Mouse (Mus musculus) MEL (cell line): Measurements from ENCODE around the gene Fam83d. TPM values are rescaled to one million over a fixed set of nuclear protein-coding genes. Genes with fewer than 3 reads are reported as not detected.

Source experiments
- DNase-seq: peaks from one replicate; pipeline ENCODE4 v3.0.0; 2011; ENCODE audit warnings: low read depth, low spot score
- H3K27ac ChIP-seq: 2 replicates; pipeline ENCODE4 v1.5.1; 2012; ENCODE audit warnings: low read depth, mild to moderate bottlenecking, control low read depth, low read length, moderate library complexity; ENCODE audit not compliant: control insufficient read depth
- H3K27me3 ChIP-seq, 2 experiments: fragments of 150-350 bp in 1 of 2; sonication (generic) in 1 of 2; 2 replicates each; pipeline ENCODE4 v1.6.1; 2012; ENCODE audit warnings: low read length in 2 of 2, mild to moderate bottlenecking in 2 of 2, improper control_type of control experiment in 1 of 2, moderate library complexity in 1 of 2; ENCODE audit not compliant: insufficient read depth in 2 of 2, control insufficient read depth in 1 of 2
- H3K36me3 ChIP-seq, 2 experiments: 2 replicates each; pipeline ENCODE4 v1.6.1; 2012 to 2014; ENCODE audit warnings: low read length in 2 of 2, improper control_type of control experiment in 1 of 2, inconsistent platforms in 1 of 2, mild to moderate bottlenecking in 1 of 2; ENCODE audit not compliant: insufficient read depth in 2 of 2, control insufficient read depth in 1 of 2
- H3K4me1 ChIP-seq, 2 experiments: fragments of 150-350 bp in 1 of 2; sonication (generic) in 1 of 2; 2 replicates each; pipeline ENCODE4 v1.6.1; 2012; ENCODE audit warnings: low read length in 2 of 2, improper control_type of control experiment in 1 of 2, mild to moderate bottlenecking in 1 of 2; ENCODE audit not compliant: insufficient read depth in 2 of 2, control insufficient read depth in 1 of 2
- H3K4me3 ChIP-seq, 2 experiments: fragments of 150-350 bp in 1 of 2; sonication (generic) in 1 of 2; 2 replicates each; pipeline ENCODE4 v1.5.1; 2012; ENCODE audit warnings: low read depth in 2 of 2, low read length in 2 of 2, mild to moderate bottlenecking in 2 of 2, moderate library complexity in 2 of 2, control low read depth in 1 of 2, improper control_type of control experiment in 1 of 2; ENCODE audit not compliant: control insufficient read depth in 1 of 2, insufficient read depth in 1 of 2
- H3K79me2 ChIP-seq: 2 replicates; pipeline ENCODE4 v1.6.1; 2012; ENCODE audit warnings: mild to moderate bottlenecking, low read length, moderate library complexity; ENCODE audit not compliant: control insufficient read depth, poor library complexity, insufficient read depth
- H3K9ac ChIP-seq: 2 replicates; pipeline ENCODE4 v1.6.1; 2012; ENCODE audit warnings: low read depth, mild to moderate bottlenecking, control low read depth, low read length, moderate library complexity; ENCODE audit not compliant: control insufficient read depth, poor library complexity, severe bottlenecking
- H3K9me3 ChIP-seq: fragments of 150-350 bp; sonication (generic); replicated peaks from 2 replicates; pipeline ENCODE4 v1.6.1; 2012; ENCODE audit warnings: mild to moderate bottlenecking, low read length, improper control_type of control experiment, moderate library complexity; ENCODE audit not compliant: insufficient read depth
- BHLHE40 ChIP-seq: IDR thresholded peaks from 2 replicates; pipeline ENCODE4 v1.6.1; 2012; ENCODE audit warnings: low read depth, mild to moderate bottlenecking, inconsistent platforms, low read length, improper control_type of control experiment, borderline replicate concordance
- CHD1 ChIP-seq: IDR thresholded peaks from 2 replicates; pipeline ENCODE4 v1.6.1; 2012; ENCODE audit warnings: low read depth, mild to moderate bottlenecking, inconsistent platforms, low read length, improper control_type of control experiment
- CHD2 ChIP-seq: IDR thresholded peaks from 2 replicates; pipeline ENCODE4 v1.6.1; 2011; ENCODE audit warnings: low read length, improper control_type of control experiment
- CTCF ChIP-seq, 3 experiments: IDR thresholded peaks in 2 of 3; conservative IDR thresholded peaks in 1 of 3; 2 replicates each; pipeline ENCODE4 v1.5.1; 2011 to 2012; ENCODE audit warnings: low read length in 3 of 3, low read depth in 2 of 3, mild to moderate bottlenecking in 2 of 3, improper control_type of control experiment in 1 of 3, inconsistent platforms in 1 of 3, mixed read lengths in 1 of 3, moderate library complexity in 1 of 3; ENCODE audit not compliant: control insufficient read depth in 1 of 3, insufficient read depth in 1 of 3, poor library complexity in 1 of 3, severe bottlenecking in 1 of 3
- E2F4 ChIP-seq: IDR thresholded peaks from 2 replicates; pipeline ENCODE4 v1.6.1; 2011; ENCODE audit warnings: low read depth, low read length, improper control_type of control experiment, borderline replicate concordance
- ELF1 ChIP-seq: IDR thresholded peaks from 2 replicates; pipeline ENCODE4 v1.6.1; 2014; ENCODE audit warnings: low read depth, mild to moderate bottlenecking, inconsistent platforms, low read length, improper control_type of control experiment, moderate library complexity
- ETS1 ChIP-seq: IDR thresholded peaks from 2 replicates; pipeline ENCODE4 v1.6.1; 2012; ENCODE audit warnings: low read depth, mild to moderate bottlenecking, inconsistent platforms, low read length, improper control_type of control experiment, moderate library complexity
- JUND ChIP-seq: IDR thresholded peaks from 2 replicates; pipeline ENCODE4 v1.6.1; 2011; ENCODE audit warnings: low read depth, mild to moderate bottlenecking, improper control_type of control experiment, low read length
- MAFK ChIP-seq: IDR thresholded peaks from 2 replicates; pipeline ENCODE4 v1.6.1; 2011; ENCODE audit warnings: low read depth, mild to moderate bottlenecking, low read length, improper control_type of control experiment, borderline replicate concordance
- MEF2A ChIP-seq: IDR thresholded peaks from 2 replicates; pipeline ENCODE4 v1.6.1; 2014; ENCODE audit warnings: low read depth, mild to moderate bottlenecking, inconsistent platforms, low read length, improper control_type of control experiment; ENCODE audit not compliant: poor library complexity, insufficient replicate concordance, severe bottlenecking; ENCODE audit errors: extremely low read depth
- MXI1 ChIP-seq: IDR thresholded peaks from 2 replicates; pipeline ENCODE4 v1.6.1; 2011; ENCODE audit warnings: mild to moderate bottlenecking, low read depth, low read length, improper control_type of control experiment
- MYB ChIP-seq: IDR thresholded peaks from 2 replicates; pipeline ENCODE4 v1.6.1; 2011; ENCODE audit warnings: mild to moderate bottlenecking, low read depth, low read length, improper control_type of control experiment
- MYC ChIP-seq: IDR thresholded peaks from 2 replicates; pipeline ENCODE4 v1.6.1; 2011; ENCODE audit warnings: low read depth, mild to moderate bottlenecking, low read length, improper control_type of control experiment, moderate library complexity
- NRF1 ChIP-seq: IDR thresholded peaks from 2 replicates; pipeline ENCODE4 v1.6.1; 2014; ENCODE audit warnings: low read depth, mild to moderate bottlenecking, inconsistent platforms, low read length, improper control_type of control experiment, moderate library complexity; ENCODE audit not compliant: poor library complexity, insufficient read depth, severe bottlenecking
- POLR2A ChIP-seq, 2 experiments: IDR thresholded peaks; 2 replicates each; pipeline ENCODE4 v1.6.1; 2011 to 2012; ENCODE audit warnings: low read length in 2 of 2, mild to moderate bottlenecking in 2 of 2, control low read depth in 1 of 2, improper control_type of control experiment in 1 of 2, low read depth in 1 of 2, moderate library complexity in 1 of 2; ENCODE audit not compliant: control insufficient read depth in 1 of 2, insufficient read depth in 1 of 2, poor library complexity in 1 of 2
- RCOR1 ChIP-seq: IDR thresholded peaks from 2 replicates; pipeline ENCODE4 v1.6.1; 2012; ENCODE audit warnings: low read depth, mild to moderate bottlenecking, inconsistent platforms, low read length, improper control_type of control experiment
- SIN3A ChIP-seq: IDR thresholded peaks from 2 replicates; pipeline ENCODE4 v1.6.1; 2012; ENCODE audit warnings: low read length, improper control_type of control experiment, inconsistent platforms
- TCF12 ChIP-seq: IDR thresholded peaks from 2 replicates; pipeline ENCODE4 v1.6.1; 2014; ENCODE audit warnings: low read depth, mild to moderate bottlenecking, inconsistent platforms, low read length, improper control_type of control experiment, moderate library complexity
- UBTF ChIP-seq: IDR thresholded peaks from 2 replicates; pipeline ENCODE4 v1.6.1; 2012; ENCODE audit warnings: low read depth, mild to moderate bottlenecking, inconsistent platforms, low read length, improper control_type of control experiment, moderate library complexity, borderline replicate concordance; ENCODE audit not compliant: insufficient read depth
- USF2 ChIP-seq, 2 experiments: IDR thresholded peaks; 2 replicates each; pipeline ENCODE4 v1.6.1; 2011 to 2012; ENCODE audit warnings: improper control_type of control experiment in 2 of 2, low read length in 2 of 2, borderline replicate concordance in 1 of 2, inconsistent platforms in 1 of 2, low read depth in 1 of 2, mild to moderate bottlenecking in 1 of 2; ENCODE audit not compliant: insufficient read depth in 1 of 2
- ZC3H11A ChIP-seq: IDR thresholded peaks from 2 replicates; pipeline ENCODE4 v1.6.1; 2012; ENCODE audit warnings: low read depth, mild to moderate bottlenecking, inconsistent platforms, low read length, improper control_type of control experiment
- ZMIZ1 ChIP-seq: IDR thresholded peaks from 2 replicates; pipeline ENCODE4 v1.6.1; 2012; ENCODE audit warnings: low read depth, mild to moderate bottlenecking, inconsistent platforms, low read length, improper control_type of control experiment, moderate library complexity
- polyA plus RNA-seq, 2 experiments: library from polyadenylated mRNA; stranded (reverse) in 1 of 2; unstranded in 1 of 2; fragments of >175 nt in 1 of 2; fragments of >200 nt in 1 of 2; gene quantifications; 2 replicates each; pipeline versions ENCODE4 v1.2.1 to v1.2.4; 2012; ENCODE audit warnings: low replicate concordance in 2 of 2, low read depth in 1 of 2; ENCODE audit not compliant: insufficient read length in 2 of 2, insufficient read depth in 1 of 2, missing spikeins in 1 of 2
- total RNA-seq: library from RNA; depleted of rRNA; stranded (reverse); fragments of 300-350 nt; gene quantifications from 2 replicates; pipeline ENCODE4 v1.2.3, GENCODE M21; 2012

Fam83d gene
- total and polyA plus RNA-seq, 3 experiments: 2.6 to 5.2 TPM; not detected in 1

DNA sequence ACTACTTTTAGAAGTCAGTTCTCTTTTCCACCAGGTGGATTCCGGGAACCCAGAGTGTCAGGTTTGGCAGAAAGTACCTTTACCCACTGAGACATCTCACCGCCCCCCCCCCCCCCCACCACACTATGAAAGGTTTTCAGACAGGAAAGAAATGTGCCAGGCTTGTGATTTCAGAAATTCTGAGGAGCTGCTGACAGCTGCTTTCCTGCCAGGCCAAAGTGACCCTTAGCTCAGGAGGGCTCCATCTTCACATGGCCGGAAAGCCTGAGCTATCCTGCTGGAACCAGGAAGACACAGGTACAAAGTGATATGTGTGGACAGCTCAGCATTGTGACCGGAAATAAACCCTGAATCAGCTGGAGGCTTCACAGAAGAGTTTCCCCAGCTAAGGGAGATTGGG lies 45.8 kb upstream of the Fam83d start:
- Histone ChIP-seq H3K4me1 (no peaks in the 10 kb centered on the region), H3K9me3 (no peaks in the 10 kb centered on the region), H3K9ac (no peak overlapping the region), H3K27me3 (peaks cover 0 to 7% of the 10 kb centered on the region in 2 experiments; a peak in 3 of 4 replicates), H3K36me3 (peaks cover 0 to 2% of the 10 kb centered on the region in 2 experiments; a peak in 1 of 4 replicates), H3K4me3 (no peak overlapping the region), H3K27ac (no peak overlapping the region), H3K79me2 (no peaks in the 10 kb centered on the region)
- TF ChIP-seq NRF1 (no peak), ZMIZ1 (no peak), CHD1 (no peak), BHLHE40 (no peak), MAFK (no peak), MEF2A (no peak), MYB (no peak), ETS1 (no peak), RCOR1 (no peak), CTCF (IDR thresholded peaks at IDR 0.05 in 2 of 3, conservative IDR thresholded peaks at IDR 0.05 in 1 of 3; ENCODE audit: control insufficient read depth in 1 of 3, insufficient read depth in 1 of 3, low read depth in 2 of 3, low read length in 3 of 3, poor library complexity in 1 of 3, severe bottlenecking in 1 of 3) (no peak), ELF1 (no peak), SIN3A (no peak), ZC3H11A (no peak), JUND (no peak), MXI1 (no peak)
- no peak for DNase-seq

DNA sequence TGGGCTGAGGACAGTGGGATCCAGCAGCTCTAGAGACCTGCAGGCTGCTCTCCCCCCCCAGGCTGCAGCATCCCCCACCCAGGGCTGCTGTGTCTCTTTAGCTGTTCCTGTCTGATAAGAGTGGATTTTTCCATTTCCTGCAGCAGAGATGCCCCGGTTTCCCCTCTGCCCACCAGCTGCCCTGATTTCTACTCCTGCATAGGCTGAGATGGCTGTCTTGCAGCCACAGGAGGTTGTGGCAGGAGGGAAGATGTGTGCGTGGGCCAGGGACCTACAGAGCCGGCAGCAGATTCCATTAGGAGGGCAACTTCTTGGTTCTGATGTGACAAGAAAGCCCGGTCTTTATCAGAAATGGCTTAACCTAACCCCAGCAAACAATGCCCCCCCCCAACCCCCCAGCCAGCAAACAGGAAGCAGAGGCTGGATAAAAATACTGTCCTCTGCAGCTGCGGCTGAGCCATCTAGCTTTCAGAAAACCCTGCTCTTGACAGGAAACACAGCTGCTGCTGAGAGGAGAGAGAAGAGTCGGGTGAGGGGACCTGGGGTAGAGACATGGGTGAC lies 44.8 kb upstream of the Fam83d start:
- no peaks in the 10 kb centered on the region for H3K9me3 ChIP-seq
- H3K9ac ChIP-seq: no peak overlapping the region
- peaks cover 0 to 2% of the 10 kb centered on the region in 2 experiments; a peak in 1 of 4 replicates for H3K36me3 ChIP-seq
- no peak overlapping the region for H3K27ac ChIP-seq
- no peaks in the 10 kb centered on the region for H3K79me2 ChIP-seq
- TF ChIP-seq ZC3H11A (no peak), ZMIZ1 (no peak), MXI1 (no peak), CHD2 (no peak), E2F4 (no peak), SIN3A (no peak), USF2 (IDR thresholded peaks at IDR 0.05; ENCODE audit: borderline replicate concordance in 1 of 2, insufficient read depth in 1 of 2, low read depth in 1 of 2, low read length in 2 of 2) (no peak), CHD1 (no peak), CTCF (IDR thresholded peaks at IDR 0.05 in 2 of 3, conservative IDR thresholded peaks at IDR 0.05 in 1 of 3; ENCODE audit: control insufficient read depth in 1 of 3, insufficient read depth in 1 of 3, low read depth in 2 of 3, low read length in 3 of 3, poor library complexity in 1 of 3, severe bottlenecking in 1 of 3) (no peak), POLR2A (IDR thresholded peaks at IDR 0.05; ENCODE audit: control insufficient read depth in 1 of 2, insufficient read depth in 1 of 2, low read depth in 1 of 2, low read length in 2 of 2, poor library complexity in 1 of 2) (no peak), TCF12 (no peak), UBTF (no peak), MYC (no peak)
- no peaks in the 10 kb centered on the region for H3K4me1 ChIP-seq
- H3K4me3 ChIP-seq: no peak overlapping the region
- peak; percentile 14 for DNase-seq
- peaks cover 0 to 7% of the 10 kb centered on the region in 2 experiments; a peak in 3 of 4 replicates for H3K27me3 ChIP-seq
